Mouse (Mus musculus) forebrain, embryonic 10.5 days (tissue): ENCODE data around the gene Ctsw. TPM values are rescaled to one million over a fixed set of nuclear protein-coding genes. Genes with fewer than 3 reads are reported as not detected.

Experiments used
- DNase-seq: peaks from one replicate; pipeline ENCODE4 v3.0.0-alpha.2; 2017; ENCODE audit warnings: low spot score; ENCODE audit errors: extremely low spot score
- H3K27ac ChIP-seq: fragments of 300-500 bp; sonication (generic); 2 replicates; pipeline ENCODE4 v1.5.1; 2016; ENCODE audit warnings: mild to moderate bottlenecking
- H3K27me3 ChIP-seq: fragments of 300-500 bp; sonication (generic); 2 replicates; pipeline ENCODE4 v1.6.1; 2016; ENCODE audit warnings: mild to moderate bottlenecking; ENCODE audit not compliant: poor library complexity, severe bottlenecking
- H3K36me3 ChIP-seq: fragments of 300-500 bp; sonication (generic); replicated peaks from 2 replicates; pipeline ENCODE4 v1.6.1; 2016; ENCODE audit warnings: mild to moderate bottlenecking, moderate library complexity
- H3K4me1 ChIP-seq: fragments of 300-500 bp; sonication (generic); 2 replicates; pipeline ENCODE4 v1.6.1; 2016
- H3K4me3 ChIP-seq: fragments of 300-500 bp; sonication (generic); 2 replicates; pipeline ENCODE4 v1.5.1; 2016; ENCODE audit warnings: mild to moderate bottlenecking, moderate library complexity
- H3K9me3 ChIP-seq: fragments of 300-500 bp; sonication (generic); 2 replicates; pipeline ENCODE4 v1.6.1; 2016; ENCODE audit warnings: mild to moderate bottlenecking, moderate library complexity
- WGBS: fragments of 180-500 bp; shearing (Covaris S2); methylation state at CpG from one replicate; pipeline ENCODE4 v1.1.7; 2016; 5-methylcytosine and 5-hydroxymethylcytosine counted together
- polyA plus RNA-seq: library from polyadenylated mRNA; unstranded; fragments of >200 nt; fragmentation: Nextera tagmentation; extraction: Ambion mirVana; gene quantifications from 2 replicates; pipeline ENCODE4 v1.2.1, GENCODE M21; 2016

The Ctsw gene
- polyA plus RNA-seq, 1 experiment from 2014 or later = 1.4 TPM

DNA sequence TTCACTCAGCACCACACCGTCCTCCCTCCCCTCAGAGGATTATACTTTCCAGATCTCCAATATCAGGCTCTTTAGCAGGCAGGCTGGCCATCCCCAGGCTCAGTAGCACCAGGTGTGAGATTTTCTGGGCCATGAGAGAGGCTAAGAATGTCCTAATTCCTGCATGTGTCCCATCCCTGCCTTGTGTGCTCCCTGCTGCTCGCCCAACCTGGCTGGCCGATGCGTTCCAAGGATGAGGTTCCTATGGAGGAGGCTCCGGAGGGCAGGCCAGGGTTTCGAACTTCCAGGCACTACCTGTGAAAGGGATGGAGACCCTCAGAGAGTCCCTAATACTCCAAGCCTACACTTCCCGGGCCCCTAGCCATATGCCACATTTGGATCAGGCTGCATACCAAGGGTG is 17.5 kb upstream of the Ctsw start:
- H3K36me3 ChIP-seq = peaks cover 57% of the 10 kb centered on the region
- H3K4me1 ChIP-seq = peaks cover 35% of the 10 kb centered on the region
- no peaks in the 10 kb centered on the region for H3K27me3 ChIP-seq
- no peaks in the 10 kb centered on the region for H3K9me3 ChIP-seq
- no peak overlapping the region for H3K27ac ChIP-seq
- no peak for DNase-seq
- WGBS = 94% methylated on average over 7 of the region's 7 CpGs
- no peak overlapping the region for H3K4me3 ChIP-seq

DNA sequence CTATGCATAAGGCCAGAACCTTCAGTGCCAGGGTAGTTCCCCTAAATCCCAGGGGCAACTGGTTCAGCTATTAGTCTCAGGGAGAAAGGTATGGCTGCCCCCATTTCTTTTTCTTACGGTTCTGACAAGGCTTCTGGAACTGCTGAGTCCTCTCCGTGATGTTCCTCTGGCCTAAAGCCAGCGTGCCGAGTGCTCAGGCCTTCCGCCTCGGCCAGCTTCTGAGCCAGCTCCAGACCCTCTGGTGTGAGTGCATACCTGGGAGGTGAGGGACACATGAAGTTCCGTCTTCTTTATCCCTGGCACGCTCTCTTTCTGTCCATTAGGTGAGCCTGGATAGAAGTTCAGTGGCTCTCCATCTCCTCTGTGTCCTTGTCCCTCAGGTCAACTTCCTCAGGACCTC is 17.1 kb upstream of the Ctsw start:
- 95% methylated on average over 8 of the region's 8 CpGs for WGBS
- Histone ChIP-seq H3K27ac (no peak overlapping the region), H3K4me1 (peaks cover 35% of the 10 kb centered on the region), H3K36me3 (peaks cover 61% of the 10 kb centered on the region), H3K9me3 (no peaks in the 10 kb centered on the region), H3K4me3 (no peak overlapping the region), H3K27me3 (no peaks in the 10 kb centered on the region)
- no peak for DNase-seq

DNA sequence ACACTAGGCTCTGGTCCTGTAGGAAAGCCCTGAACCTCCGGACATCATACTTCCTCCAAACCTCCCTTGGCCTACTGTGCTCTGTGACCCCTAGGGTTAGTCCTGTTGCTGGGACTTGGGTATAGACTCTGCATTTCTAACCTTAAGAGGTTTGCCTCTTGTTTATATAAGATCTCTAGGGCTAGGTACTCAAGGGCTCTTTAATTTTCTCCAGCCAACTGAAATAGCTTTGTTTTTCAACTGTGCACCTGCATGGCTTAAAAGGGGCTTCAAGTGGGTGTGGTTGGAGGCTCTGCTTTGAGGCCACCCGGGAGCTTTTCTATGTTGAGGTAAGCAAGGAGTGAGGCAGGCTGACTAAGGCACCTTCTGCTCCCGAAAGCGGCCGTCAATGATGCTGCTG is 16.2 kb upstream of the Ctsw start:
- H3K4me1 ChIP-seq = peaks cover 27% of the 10 kb centered on the region
- H3K36me3 ChIP-seq = peaks cover 70% of the 10 kb centered on the region
- 94% methylated on average over 5 of the region's 5 CpGs for WGBS
- H3K4me3 ChIP-seq = no peak overlapping the region
- DNase-seq = no peak
- no peak overlapping the region for H3K27ac ChIP-seq
- H3K9me3 ChIP-seq = no peaks in the 10 kb centered on the region
- no peaks in the 10 kb centered on the region for H3K27me3 ChIP-seq

DNA sequence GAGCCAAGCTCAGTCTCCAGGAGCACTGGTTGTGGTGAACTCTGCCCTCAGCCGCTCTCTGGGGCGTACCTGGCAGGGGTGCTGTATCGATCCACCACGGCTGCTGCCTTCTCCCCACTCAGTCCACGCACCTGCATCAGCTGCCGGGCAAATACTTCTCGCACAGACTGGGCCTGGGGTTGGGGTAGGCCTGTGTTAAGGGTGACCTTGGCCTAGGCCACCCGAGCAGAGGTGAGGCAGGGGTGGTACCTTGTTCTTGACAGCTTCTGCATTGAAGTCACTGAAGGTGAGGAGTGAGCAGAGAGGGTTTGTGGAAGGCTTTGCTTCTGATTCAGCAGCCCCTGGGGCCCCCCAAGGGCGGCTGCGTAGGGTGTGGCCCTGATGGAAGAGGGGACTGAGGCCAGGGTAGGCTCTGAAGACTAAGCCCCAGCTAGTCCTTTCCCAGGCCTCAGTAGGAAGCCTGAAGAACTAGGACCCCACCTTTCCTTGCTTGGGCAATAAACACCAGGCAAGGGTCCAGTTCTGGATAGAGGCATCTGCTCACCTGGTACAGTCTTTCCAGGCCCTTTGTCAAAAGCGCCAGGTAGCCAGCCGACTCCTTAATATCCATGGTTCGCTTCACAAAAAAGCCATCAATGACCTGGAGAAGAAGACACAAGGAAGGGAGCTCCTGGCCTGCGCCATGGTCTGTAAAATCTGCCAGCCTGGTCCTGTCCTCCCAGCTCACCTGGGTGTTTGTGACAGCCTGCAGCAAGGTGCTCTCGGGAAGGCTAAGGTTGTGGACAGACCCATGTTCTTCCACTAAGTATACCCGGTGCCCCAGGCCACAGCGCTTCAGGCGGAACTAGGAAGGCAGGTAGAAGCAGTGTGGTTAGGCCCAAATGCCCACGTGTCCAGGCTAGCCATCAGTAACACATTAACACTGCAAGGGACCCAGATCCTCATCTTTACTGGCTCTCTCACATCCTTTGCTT is 15.4 kb upstream of the Ctsw start:
- Histone ChIP-seq H3K27me3 (no peaks in the 10 kb centered on the region), H3K9me3 (no peaks in the 10 kb centered on the region), H3K36me3 (peaks cover 78% of the 10 kb centered on the region), H3K27ac (no peak overlapping the region), H3K4me3 (no peak overlapping the region), H3K4me1 (peaks cover 18% of the 10 kb centered on the region)
- DNase-seq = no peak
- 92% methylated on average over 19 of the region's 19 CpGs for WGBS

DNA sequence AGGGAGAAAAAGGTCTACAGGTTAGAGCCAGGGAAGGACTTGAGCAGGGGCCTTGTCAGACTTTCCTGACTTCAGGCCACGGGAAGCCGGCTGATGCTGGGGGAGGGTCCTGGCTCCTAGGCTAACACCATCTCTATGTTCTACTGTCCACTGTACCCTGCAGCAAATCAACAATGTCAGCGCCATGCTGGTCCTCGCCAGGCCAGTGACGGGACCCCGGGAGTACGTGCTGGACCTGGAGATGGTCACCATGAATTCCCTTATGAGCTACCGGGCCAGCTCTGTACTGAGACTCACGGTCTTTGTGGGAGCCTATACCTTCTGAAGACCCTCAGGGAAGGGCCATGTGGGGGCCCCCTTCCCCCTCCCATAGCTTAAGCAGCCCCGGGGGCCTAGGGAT is 13.1 kb upstream of the Ctsw start:
- H3K4me1 ChIP-seq = no peaks in the 10 kb centered on the region; the same call in 1 of the 2 replicates
- peaks cover 91% of the 10 kb centered on the region for H3K36me3 ChIP-seq
- WGBS = 92% methylated on average over 10 of the region's 10 CpGs

DNA sequence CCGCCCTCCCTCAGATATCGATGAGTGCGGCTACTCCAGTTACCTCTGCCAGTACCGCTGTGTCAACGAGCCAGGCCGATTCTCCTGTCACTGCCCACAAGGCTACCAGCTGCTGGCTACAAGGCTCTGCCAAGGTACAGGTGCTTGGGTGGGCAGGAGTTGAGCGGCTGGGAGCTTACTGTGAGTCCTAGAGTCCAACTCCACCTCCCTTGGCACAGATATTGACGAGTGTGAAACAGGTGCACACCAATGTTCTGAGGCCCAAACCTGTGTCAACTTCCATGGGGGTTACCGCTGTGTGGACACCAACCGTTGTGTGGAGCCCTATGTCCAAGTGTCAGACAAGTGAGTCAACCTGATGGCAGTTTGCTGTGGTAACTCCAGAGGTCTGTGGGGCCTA is 11.7 kb upstream of the Ctsw start:
- peaks cover 80% of the 10 kb centered on the region for H3K36me3 ChIP-seq
- whole genome bisulfite sequencing = 92% methylated on average over 10 of the region's 10 CpGs
- DNase-seq = no peak

More for the DNA sequence above, 13.1 kb upstream of the Ctsw start:
- H3K27ac ChIP-seq = no peak overlapping the region
- H3K4me3 ChIP-seq = no peak overlapping the region
- H3K9me3 ChIP-seq = no peaks in the 10 kb centered on the region
- DNase-seq = no peak
- no peaks in the 10 kb centered on the region for H3K27me3 ChIP-seq

DNA sequence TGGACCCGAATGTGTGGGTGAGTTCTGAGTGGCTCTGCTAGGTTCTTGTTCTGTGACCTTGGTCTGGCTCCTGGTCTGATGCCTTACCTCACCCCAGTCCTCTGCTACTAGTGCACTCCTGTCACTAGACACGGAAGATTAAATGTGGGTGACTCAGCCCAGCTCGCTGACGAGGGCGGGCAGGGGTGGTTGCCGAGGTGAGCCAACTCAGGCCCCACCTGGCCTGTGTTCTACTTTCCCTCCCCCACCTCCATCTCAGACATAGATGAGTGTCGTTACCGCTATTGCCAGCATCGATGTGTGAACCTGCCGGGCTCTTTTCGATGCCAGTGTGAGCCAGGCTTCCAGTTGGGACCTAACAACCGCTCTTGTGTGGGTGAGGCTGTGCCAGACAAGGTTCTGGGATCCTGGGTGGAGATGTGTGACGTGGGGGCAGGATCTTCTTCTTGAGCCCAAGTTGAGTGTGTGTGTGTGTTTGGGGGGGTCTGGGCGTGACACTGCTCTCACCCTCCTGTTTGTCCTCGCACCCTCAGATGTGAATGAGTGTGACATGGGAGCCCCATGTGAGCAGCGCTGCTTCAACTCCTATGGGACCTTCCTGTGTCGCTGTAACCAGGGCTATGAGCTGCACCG is 9.5 kb upstream of the Ctsw start:
- no peaks in the 10 kb centered on the region for H3K9me3 ChIP-seq
- H3K27ac ChIP-seq = no peak overlapping the region
- WGBS = 93% methylated on average over 18 of the region's 18 CpGs
- H3K36me3 ChIP-seq = peaks cover 58% of the 10 kb centered on the region
- H3K4me1 ChIP-seq = peaks cover 28% of the 10 kb centered on the region
- H3K4me3 ChIP-seq = no peak overlapping the region
- peaks cover 17% of the 10 kb centered on the region for H3K27me3 ChIP-seq
- DNase-seq = no peak

More for the DNA sequence above, 11.7 kb upstream of the Ctsw start:
- Histone ChIP-seq H3K4me3 (no peak overlapping the region), H3K9me3 (no peaks in the 10 kb centered on the region), H3K4me1 (peaks cover 11% of the 10 kb centered on the region), H3K27me3 (peaks cover 4% of the 10 kb centered on the region), H3K27ac (no peak overlapping the region)

DNA sequence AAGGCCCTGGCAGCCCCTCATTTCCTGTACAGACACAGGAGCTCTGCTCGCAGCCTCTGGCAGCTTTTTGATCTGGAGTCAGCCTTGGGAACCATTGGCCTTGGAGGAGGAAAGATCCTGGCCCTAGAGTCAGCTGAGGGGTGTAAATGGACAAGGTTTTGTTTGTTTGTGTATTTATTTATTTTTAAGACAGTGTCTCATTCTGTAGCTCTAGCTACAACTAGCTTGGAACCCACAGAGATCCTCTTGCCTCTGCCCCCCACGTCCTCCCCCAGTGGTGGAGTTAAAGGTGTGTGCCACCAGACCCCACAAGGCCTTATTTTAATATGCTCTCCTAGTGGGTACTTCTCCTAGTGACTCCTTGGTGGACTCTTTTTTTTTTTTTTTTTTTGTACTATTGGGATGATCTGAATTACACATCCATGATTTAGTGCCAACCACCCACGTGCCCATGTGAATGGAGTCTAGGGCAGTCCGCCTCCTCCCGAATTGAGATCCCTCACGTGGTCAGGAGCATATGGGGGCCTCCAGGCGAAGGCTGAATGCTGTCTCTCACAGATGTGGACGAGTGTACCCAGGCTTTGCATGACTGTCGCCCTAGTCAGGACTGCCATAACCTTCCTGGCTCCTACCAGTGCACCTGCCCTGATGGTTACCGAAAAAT is 8.8 kb upstream of the Ctsw start:
- peaks cover 51% of the 10 kb centered on the region for H3K36me3 ChIP-seq
- no peak for DNase-seq
- WGBS = 87% methylated on average over 10 of the region's 10 CpGs

DNA sequence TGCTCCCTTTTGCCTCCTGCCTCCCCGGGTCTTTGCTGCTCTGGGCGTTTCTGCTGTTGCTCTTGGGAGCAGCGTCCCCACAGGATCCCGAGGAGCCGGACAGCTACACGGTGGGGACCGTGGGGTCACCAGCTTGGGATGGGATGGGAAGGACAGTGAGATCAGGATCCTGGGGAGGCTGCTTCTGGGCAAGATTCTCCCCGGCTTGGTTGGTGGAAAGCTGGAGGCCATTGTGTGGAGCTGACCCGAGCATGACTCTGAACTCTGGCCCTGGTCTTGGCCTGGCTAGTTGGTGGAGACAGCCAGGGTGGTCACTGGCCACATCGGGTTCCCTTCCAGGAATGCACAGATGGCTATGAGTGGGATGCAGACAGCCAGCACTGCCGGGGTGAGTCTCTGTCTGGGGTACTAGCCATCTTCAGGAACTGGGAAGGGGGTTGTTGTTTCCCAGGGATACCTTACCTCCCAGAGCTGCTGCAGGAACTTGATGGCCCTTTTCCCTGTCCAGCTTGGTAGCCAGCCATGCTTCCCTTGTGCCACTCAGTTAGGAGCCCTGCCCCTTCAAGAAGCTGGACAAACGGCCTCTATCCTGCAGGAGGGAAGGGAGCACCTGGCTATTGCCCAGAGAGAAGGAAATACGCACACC is 6.9 kb upstream of the Ctsw start:
- peak overlapping the region; percentile 90 for H3K27ac ChIP-seq
- H3K9me3 ChIP-seq = no peaks in the 10 kb centered on the region
- WGBS = 26% methylated on average over 13 of the region's 13 CpGs
- H3K36me3 ChIP-seq = peaks cover 32% of the 10 kb centered on the region
- H3K4me1 ChIP-seq = peaks cover 28% of the 10 kb centered on the region
- DNase-seq = no peak
- H3K27me3 ChIP-seq = peaks cover 17% of the 10 kb centered on the region
- peak overlapping the region; percentile 72 for H3K4me3 ChIP-seq

More for the DNA sequence above, 8.8 kb upstream of the Ctsw start:
- no peak overlapping the region for H3K27ac ChIP-seq
- H3K4me1 ChIP-seq = peaks cover 28% of the 10 kb centered on the region
- H3K9me3 ChIP-seq = no peaks in the 10 kb centered on the region
- peaks cover 17% of the 10 kb centered on the region for H3K27me3 ChIP-seq
- no peak overlapping the region for H3K4me3 ChIP-seq

DNA sequence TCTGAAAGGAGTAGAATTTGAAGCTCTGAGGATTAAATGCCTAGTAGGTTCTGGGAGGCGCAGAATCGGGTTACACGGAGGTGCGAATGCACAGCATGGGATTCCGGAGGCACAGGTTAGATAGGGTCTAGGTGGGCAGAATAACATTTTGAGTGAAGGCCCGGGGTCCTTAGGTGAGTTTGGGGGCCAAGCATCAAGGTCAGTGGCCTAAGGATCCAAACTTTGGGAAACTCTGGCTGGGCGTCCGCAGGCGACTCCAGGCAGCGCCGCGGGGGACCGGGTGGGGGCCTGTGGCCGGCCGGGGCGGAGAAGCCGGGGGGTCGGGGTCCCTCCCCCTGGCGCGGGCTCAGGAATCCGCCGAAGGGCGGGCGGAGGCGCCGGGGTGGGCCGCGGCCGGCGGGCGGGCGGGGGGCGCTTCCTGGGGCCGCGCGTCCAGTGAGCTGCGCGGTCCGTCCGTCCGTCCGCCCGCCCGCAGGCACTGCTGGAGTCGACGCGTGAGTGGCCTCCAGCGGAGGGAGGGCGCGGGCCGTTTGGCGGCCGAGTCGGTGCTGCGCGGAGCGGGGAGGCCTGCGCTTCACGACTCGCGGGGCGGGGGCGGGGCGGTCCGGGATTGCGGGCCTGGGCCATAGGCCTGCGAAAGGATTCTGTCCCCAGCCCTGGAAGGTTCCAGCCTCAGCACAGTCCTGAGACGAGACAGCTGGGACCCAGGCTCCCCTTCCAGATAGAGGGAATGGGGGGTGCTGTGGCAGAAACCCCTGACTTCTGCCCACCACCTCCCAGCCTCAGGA is 6.2 kb upstream of the Ctsw start:
- peaks cover 28% of the 10 kb centered on the region for H3K4me1 ChIP-seq
- no peaks in the 10 kb centered on the region for H3K9me3 ChIP-seq
- peak overlapping the region; percentile 72 for H3K4me3 ChIP-seq
- peak; percentile 49 for DNase-seq
- H3K27ac ChIP-seq = peak overlapping the region; percentile 90
- H3K27me3 ChIP-seq = peaks cover 17% of the 10 kb centered on the region
- WGBS = 1% methylated on average over 51 of the region's 68 CpGs
- peaks cover 25% of the 10 kb centered on the region for H3K36me3 ChIP-seq

DNA sequence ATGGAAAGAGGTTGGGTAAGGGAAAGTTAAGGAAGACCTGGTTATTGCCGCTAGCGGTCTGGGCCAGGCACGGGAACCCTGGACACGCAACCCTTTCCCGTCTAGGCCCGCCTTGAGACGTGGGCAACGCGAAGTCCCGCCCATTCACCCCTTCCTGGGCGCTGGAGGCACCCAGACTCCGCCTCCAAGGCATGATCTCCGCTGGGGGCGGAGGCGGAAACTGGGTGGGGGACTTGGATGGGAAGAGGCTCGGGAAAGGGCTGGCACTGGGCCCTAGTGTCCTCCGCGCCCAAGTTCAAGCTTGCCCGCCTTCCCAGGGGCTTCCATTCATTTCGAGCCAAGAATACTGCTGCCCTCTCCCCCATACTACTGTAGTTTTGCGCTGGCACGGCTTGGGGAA is 5.4 kb upstream of the Ctsw start, which contains the start of gene Efemp2:
TSS of gene Efemp2 (plus strand) at position 235 of the 400 bp plus-strand sequence.
- H3K4me1 ChIP-seq = peaks cover 28% of the 10 kb centered on the region
- H3K36me3 ChIP-seq = peaks cover 18% of the 10 kb centered on the region
- 2% methylated on average over 22 of the region's 22 CpGs for WGBS
- peak within 1 kb of the TSS; percentile 90 for H3K27ac ChIP-seq
- no peaks in the 10 kb centered on the region for H3K9me3 ChIP-seq
- H3K27me3 ChIP-seq = peaks cover 17% of the 10 kb centered on the region
- H3K4me3 ChIP-seq = peak within 1 kb of the TSS; percentile 72
- DNase-seq = peak; percentile 67

DNA sequence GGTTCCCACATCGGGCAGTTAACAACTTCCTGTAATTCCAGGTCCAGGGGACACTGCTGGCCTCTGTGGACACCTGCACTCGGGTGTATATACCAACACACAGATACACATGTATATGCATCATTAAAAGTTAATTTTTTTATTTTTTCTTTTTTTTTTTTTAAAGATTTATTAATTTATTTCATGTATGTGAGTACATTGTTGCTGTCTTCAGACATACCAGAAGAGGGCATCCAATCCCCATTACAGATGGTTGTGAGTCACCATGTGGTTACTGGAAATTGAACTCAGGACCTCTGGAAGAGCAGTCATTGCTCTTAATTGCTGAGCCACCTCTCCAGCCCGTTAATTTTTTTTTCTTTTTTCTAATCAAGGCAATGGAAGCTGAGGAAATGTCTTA is 4.5 kb upstream of the Ctsw start:
- H3K27ac ChIP-seq = no peak overlapping the region
- peaks cover 17% of the 10 kb centered on the region for H3K27me3 ChIP-seq
- no peak for DNase-seq
- 77% methylated on average over 3 of the region's 3 CpGs for WGBS
- no peaks in the 10 kb centered on the region for H3K9me3 ChIP-seq
- H3K36me3 ChIP-seq = peaks cover 11% of the 10 kb centered on the region
- peaks cover 28% of the 10 kb centered on the region for H3K4me1 ChIP-seq
- no peak overlapping the region; the same call in 1 of the 2 replicates for H3K4me3 ChIP-seq
